Mouse (Mus musculus) lung, adult 18-20 months (tissue): ENCODE measurements around the gene Txndc12.

Experiments
- DNase-seq, 2 experiments: peaks; one replicate each; pipeline ENCODE4 v3.0.0; 2022; ENCODE audit warnings: mixed read lengths in 2 of 2

Txndc12 gene

GRCm38 (mm10) chr4:108834115-108834970 lies at the start of gene Txndc12:
Gene Txndc12 (plus strand): TSS chr4:108834601.
- peak; percentile 91 for DNase-seq

- DNase-seq = peak in 1 of 2 experiments; percentile 4
Measured at GRCm38 (mm10) chr4:108789258-108789936, 45.0 kb upstream of the Txndc12 start.

GRCm38 (mm10) chr4:108790507-108790906 lies 43.9 kb upstream of the Txndc12 start:
- DNase-seq = no peak

- no peak for DNase-seq
Measured at GRCm38 (mm10) chr4:108793941-108794340, 40.5 kb upstream of the Txndc12 start.

GRCm38 (mm10) chr4:108796701-108797100 lies 37.7 kb upstream of the Txndc12 start:
- DNase-seq = no peak

GRCm38 (mm10) chr4:108798083-108798830 lies 36.1 kb upstream of the Txndc12 start:
- peak; percentile 70 to 74 for DNase-seq

- DNase-seq = no peak
Measured at GRCm38 (mm10) chr4:108803535-108803934, 30.9 kb upstream of the Txndc12 start.

- no peak for DNase-seq
Measured at GRCm38 (mm10) chr4:108811142-108811541, 23.3 kb upstream of the Txndc12 start.

- DNase-seq = no peak
Measured at GRCm38 (mm10) chr4:108811550-108811949, 22.9 kb upstream of the Txndc12 start.

- DNase-seq = peak in 1 of 2 experiments; percentile 30
Measured at GRCm38 (mm10) chr4:108825677-108826076, 8.7 kb upstream of the Txndc12 start.

GRCm38 (mm10) chr4:108826096-108826495 lies 8.3 kb upstream of the Txndc12 start:
- DNase-seq = no peak

GRCm38 (mm10) chr4:108826643-108827042 lies 7.8 kb upstream of the Txndc12 start:
- no peak for DNase-seq

GRCm38 (mm10) chr4:108830698-108831097 lies 3.7 kb upstream of the Txndc12 start:
- DNase-seq = no peak

GRCm38 (mm10) chr4:108832916-108833827 lies 1.2 kb upstream of the Txndc12 start, which contains the start of gene Btf3l4:
Gene Btf3l4 (minus strand): TSS chr4:108833614.
- peak; percentile 91 to 92 for DNase-seq

- no peak for DNase-seq
Measured at GRCm38 (mm10) chr4:108833828-108834114, 630 bp upstream of the Txndc12 start.

GRCm38 (mm10) chr4:108834971-108835311 lies 540 bp downstream of the Txndc12 start:
- peak; percentile 8 to 9 for DNase-seq

GRCm38 (mm10) chr4:108835496-108835895 lies 1.1 kb downstream of the Txndc12 start:
- no peak for DNase-seq

- peak in 1 of 2 experiments; percentile 10 for DNase-seq
Measured at GRCm38 (mm10) chr4:108838031-108838430, 3.6 kb downstream of the Txndc12 start.

- DNase-seq = peak in 1 of 2 experiments; percentile 17
Measured at GRCm38 (mm10) chr4:108841920-108842578, 7.6 kb downstream of the Txndc12 start.

GRCm38 (mm10) chr4:108843336-108843735 lies 8.9 kb downstream of the Txndc12 start:
- no peak for DNase-seq

- DNase-seq = no peak
Measured at GRCm38 (mm10) chr4:108845824-108846569, 11.6 kb downstream of the Txndc12 start.
